Mouse (Mus musculus): ENCODE data around the gene Clasp1. TPM values are rescaled to one million over a fixed set of nuclear protein-coding genes. Genes with fewer than 3 reads are reported as not detected.
A peak's percentile ranks its signal among the peaks of the same experiment; 100 is the strongest.

The Clasp1 gene
- polyA plus RNA-seq, 1 experiment from 2014 or later: 79.7 TPM

DNA sequence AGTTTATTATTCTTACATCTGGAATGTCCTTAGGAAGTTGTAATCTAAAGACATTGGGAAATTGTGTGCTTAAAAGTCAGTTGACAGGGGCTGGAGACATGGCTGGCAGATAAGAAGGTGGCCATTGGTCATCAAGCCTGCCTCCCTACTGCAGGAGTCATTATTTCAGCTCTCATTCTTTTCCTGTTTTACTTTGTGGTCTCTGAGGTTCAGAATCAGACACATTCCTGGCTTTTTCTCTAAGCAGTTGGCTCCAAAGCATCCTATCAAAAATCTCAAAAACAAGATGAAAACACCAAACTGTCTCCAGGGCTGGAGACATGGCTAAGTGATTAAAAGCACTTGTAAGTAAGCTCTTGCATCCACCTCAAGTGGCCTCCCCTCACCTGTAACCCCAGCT, 49.5 kb downstream of the Clasp1 start:
- H3K9ac ChIP-seq: no peak overlapping the region
- no peaks in the 10 kb centered on the region for H3K27me3 ChIP-seq
- no peak overlapping the region for H3K4me3 ChIP-seq
- ATAC-seq (ENCODE audit: insufficient number of reproducible peaks, insufficient read depth, low FRiP score, low TSS enrichment): no peak
- H3K27ac ChIP-seq: no peak overlapping the region
- no peak overlapping the region for H3K4me2 ChIP-seq (replicated peaks)
- H3K36me3 ChIP-seq: no peaks in the 10 kb centered on the region
- H3K4me1 ChIP-seq: no peaks in the 10 kb centered on the region
- no peaks in the 10 kb centered on the region for H3K9me3 ChIP-seq

DNA sequence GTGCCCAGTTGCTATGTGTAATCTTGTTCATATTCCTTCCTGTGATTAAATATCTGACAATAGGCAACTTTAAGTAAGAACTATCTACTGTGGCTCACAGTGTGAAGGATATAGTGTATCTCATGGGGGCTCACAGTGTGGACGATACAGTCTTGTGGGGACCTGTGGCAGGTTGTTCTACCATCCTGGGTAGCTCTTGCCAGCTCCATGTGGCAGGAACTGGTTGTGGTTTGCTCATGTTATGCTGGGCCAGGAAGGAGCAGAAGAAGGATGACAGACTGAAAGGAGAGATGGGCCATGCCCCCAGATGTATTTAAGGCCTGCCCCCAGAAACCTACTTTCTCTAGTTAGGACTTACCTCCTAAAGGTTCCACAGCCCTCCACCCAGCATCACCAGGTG, 51.7 kb downstream of the Clasp1 start:
- H3K4me3 ChIP-seq: no peak overlapping the region
- peaks cover 7% of the 10 kb centered on the region; the same call in 1 of the 2 replicates for H3K4me1 ChIP-seq
- 96% methylated on average over 1 of the region's 1 CpGs for WGBS
- no peak overlapping the region for H3K27ac ChIP-seq
- no peaks in the 10 kb centered on the region for H3K9me3 ChIP-seq
- no peaks in the 10 kb centered on the region for H3K27me3 ChIP-seq
- no peaks in the 10 kb centered on the region for H3K36me3 ChIP-seq
- H3K9ac ChIP-seq: no peak overlapping the region
- no peak overlapping the region for H3K4me2 ChIP-seq (replicated peaks)
- no peak for ATAC-seq (ENCODE audit: insufficient number of reproducible peaks, insufficient read depth, low FRiP score, low TSS enrichment)

DNA sequence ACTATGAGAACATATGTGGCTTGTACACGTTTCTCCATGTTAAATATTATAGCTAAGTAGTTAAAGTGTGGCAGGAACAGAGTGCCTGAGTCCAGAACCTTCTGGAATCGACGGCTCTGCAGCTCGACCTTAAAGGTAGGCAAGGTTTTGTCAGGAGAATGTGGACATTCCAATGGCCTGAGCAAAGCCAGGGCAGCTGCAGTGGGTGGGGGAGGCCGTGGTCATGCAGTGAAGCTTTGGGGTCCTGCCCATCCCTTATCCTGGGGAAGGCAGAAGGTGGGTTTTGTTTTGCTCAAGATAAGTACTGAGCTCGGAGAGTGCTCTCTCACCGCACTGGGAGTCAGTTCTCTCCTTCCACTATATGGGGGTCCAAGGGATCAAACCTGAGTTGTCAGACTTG, 55.6 kb downstream of the Clasp1 start:
- Histone ChIP-seq H3K27ac (no peak overlapping the region), H3K4me1 (peaks cover 7% of the 10 kb centered on the region; the same call in 1 of the 2 replicates), H3K4me3 (no peak overlapping the region), H3K9me3 (no peaks in the 10 kb centered on the region), H3K4me2 (replicated peaks) (no peak overlapping the region), H3K9ac (no peak overlapping the region), H3K27me3 (no peaks in the 10 kb centered on the region), H3K36me3 (no peaks in the 10 kb centered on the region)
- WGBS: 82% methylated on average over 7 of the region's 7 CpGs
- no peak for ATAC-seq (ENCODE audit: insufficient number of reproducible peaks, insufficient read depth, low FRiP score, low TSS enrichment)

DNA sequence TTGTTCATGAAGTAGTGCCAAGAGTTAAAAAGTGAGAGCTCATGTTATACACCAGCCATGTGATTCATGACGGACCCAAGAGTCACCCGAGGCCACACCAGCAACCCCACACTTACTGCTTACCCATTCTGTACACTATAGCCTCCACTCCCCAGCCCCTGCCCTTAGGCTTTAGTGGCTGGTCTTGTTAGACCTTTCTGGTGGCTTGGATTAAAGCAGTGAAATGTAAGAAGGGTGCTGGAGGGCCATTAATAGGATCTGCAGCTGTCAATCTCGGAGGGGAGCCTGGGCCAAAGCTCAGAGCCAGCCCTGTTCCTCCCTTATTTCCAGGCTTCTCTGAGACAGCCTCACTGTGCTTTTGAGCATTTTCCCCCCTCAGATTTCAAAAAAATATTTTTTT, 56.1 kb downstream of the Clasp1 start:
- Histone ChIP-seq H3K4me3 (no peak overlapping the region), H3K9me3 (no peaks in the 10 kb centered on the region), H3K36me3 (no peaks in the 10 kb centered on the region), H3K9ac (no peak overlapping the region), H3K4me1 (peaks cover 7% of the 10 kb centered on the region; the same call in 1 of the 2 replicates), H3K4me2 (replicated peaks) (no peak overlapping the region), H3K27me3 (no peaks in the 10 kb centered on the region), H3K27ac (no peak overlapping the region)
- 31% methylated on average over 3 of the region's 3 CpGs for WGBS
- no peak for ATAC-seq (ENCODE audit: insufficient number of reproducible peaks, insufficient read depth, low FRiP score, low TSS enrichment)

DNA sequence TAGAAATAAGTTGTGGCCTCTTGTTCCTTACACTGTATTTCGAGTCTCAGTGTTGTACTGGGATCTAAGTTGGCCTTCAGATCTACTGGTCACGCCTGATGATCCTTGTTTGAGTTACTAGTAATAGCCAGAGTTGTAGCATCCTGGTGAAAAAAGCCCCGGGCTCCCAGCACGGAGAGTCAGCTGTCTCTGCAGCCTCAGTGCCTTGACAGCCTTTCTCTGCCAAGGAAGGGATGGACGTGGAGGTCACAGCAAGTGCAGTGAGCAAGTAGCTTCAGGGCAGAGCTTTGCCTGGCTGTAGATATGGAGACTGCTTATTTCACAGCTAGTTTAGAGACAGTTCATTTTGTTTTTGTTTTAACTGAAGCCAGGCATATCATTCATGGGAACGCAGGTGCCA, 56.6 kb downstream of the Clasp1 start:
- no peaks in the 10 kb centered on the region for H3K27me3 ChIP-seq
- H3K9me3 ChIP-seq: no peaks in the 10 kb centered on the region
- no peak for ATAC-seq (ENCODE audit: insufficient number of reproducible peaks, insufficient read depth, low FRiP score, low TSS enrichment)
- no peak overlapping the region for H3K4me3 ChIP-seq
- peaks cover 7% of the 10 kb centered on the region; the same call in 1 of the 2 replicates for H3K4me1 ChIP-seq
- no peak overlapping the region for H3K4me2 ChIP-seq (replicated peaks)
- no peak overlapping the region for H3K9ac ChIP-seq
- no peaks in the 10 kb centered on the region for H3K36me3 ChIP-seq
- no peak overlapping the region for H3K27ac ChIP-seq
- 68% methylated on average over 6 of the region's 6 CpGs for WGBS

DNA sequence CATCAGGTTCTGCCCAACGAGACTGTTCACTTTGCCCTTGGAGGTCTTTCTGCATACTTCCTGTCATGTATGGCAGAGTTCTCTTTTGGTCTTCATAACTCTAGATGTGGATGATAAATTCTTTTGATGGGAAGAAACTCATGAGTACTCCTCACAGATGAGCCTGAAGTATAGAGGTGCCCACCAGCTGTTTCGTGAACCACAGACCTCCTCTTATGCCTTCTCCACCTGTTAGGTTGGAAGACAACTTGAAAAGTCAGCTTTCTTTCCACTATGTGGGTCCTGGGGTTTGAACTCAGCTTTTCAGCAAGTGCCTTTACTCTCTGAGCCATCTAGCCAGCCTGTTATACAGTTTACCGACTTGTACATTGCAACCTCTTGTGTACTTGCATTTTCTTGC, 57.1 kb downstream of the Clasp1 start:
- no peak overlapping the region for H3K27ac ChIP-seq
- no peaks in the 10 kb centered on the region for H3K36me3 ChIP-seq
- H3K9me3 ChIP-seq: no peaks in the 10 kb centered on the region
- no peak overlapping the region for H3K9ac ChIP-seq
- H3K27me3 ChIP-seq: no peaks in the 10 kb centered on the region
- H3K4me3 ChIP-seq: no peak overlapping the region
- 92% methylated on average over 3 of the region's 3 CpGs for WGBS
- no peak overlapping the region for H3K4me2 ChIP-seq (replicated peaks)
- no peak for ATAC-seq (ENCODE audit: insufficient number of reproducible peaks, insufficient read depth, low FRiP score, low TSS enrichment)
- H3K4me1 ChIP-seq: peaks cover 7% of the 10 kb centered on the region; the same call in 1 of the 2 replicates

DNA sequence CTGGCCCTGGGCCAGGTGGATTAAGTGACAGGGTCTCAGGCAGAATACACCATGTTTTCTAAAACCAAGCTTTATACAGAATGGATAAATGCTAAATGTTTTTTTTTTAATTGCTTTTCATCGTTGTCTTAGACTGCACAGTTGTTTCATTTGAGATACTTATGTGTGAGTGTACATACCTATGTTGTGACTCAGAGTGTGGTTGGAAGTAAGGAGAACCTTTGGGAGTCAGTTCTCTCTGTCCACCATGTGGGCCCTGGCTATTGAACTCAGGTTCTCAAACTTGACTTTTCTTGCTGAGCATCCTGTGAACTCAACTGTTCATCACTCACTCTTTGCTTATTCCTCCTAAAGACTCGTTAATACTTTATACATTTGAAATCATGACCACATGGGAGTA, 58.3 kb downstream of the Clasp1 start:
- Histone ChIP-seq H3K27ac (no peak overlapping the region), H3K4me1 (peaks cover 7% of the 10 kb centered on the region; the same call in 1 of the 2 replicates), H3K4me3 (no peak overlapping the region), H3K4me2 (replicated peaks) (no peak overlapping the region), H3K27me3 (no peaks in the 10 kb centered on the region), H3K9ac (no peak overlapping the region), H3K9me3 (no peaks in the 10 kb centered on the region), H3K36me3 (no peaks in the 10 kb centered on the region)
- WGBS: 94% methylated on average over 2 of the region's 2 CpGs
- ATAC-seq (ENCODE audit: insufficient number of reproducible peaks, insufficient read depth, low FRiP score, low TSS enrichment): no peak

DNA sequence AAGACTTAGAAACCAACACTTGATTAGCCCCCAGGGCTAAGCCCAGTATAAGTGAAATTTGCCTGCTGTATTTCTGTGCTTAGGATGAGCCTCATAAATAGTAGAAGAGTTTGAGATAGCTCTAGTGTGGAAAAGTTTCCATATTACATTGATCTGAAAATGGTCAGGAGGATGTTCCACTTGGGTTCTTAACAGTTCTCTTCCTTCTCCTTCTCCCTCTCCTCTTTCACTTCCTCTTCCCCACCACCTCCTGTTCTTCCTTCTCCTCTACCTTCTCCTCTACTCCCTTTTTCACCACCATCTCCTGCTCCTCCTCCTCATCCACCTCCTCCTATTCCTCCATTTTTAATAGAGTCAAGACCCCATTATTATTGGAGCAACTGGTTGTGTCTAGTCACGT, 59.4 kb downstream of the Clasp1 start:
- 93% methylated on average over 1 of the region's 1 CpGs for WGBS
- Histone ChIP-seq H3K4me3 (no peak overlapping the region), H3K9me3 (no peaks in the 10 kb centered on the region)

DNA sequence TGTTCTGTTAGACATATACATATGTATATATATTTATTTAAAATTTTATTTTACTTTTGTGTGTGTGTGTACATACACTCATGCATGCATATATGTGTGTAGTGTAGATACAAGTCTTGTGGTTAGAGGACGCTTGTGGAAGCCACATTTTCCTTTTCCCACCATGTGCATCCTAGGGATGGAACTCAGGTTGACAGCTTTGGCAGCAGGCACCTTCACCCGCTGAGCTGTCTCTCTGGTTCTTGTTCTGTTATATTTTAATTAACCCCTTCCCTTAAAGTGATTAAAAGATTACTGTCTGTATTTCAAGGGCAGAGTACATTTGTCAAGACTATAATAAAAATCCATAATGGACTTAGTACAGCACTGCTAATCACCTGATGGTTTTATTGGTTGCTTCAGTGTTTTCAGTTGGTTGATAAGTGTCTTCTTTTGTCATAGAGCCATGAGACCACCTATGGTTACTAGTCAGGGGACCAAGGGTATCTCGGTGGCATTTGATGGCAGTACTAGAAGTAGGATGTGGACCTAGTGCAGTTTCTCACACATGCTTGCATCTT, 62.1 kb downstream of the Clasp1 start:
- H3K9me3 ChIP-seq: no peaks in the 10 kb centered on the region
- no peaks in the 10 kb centered on the region for H3K4me1 ChIP-seq
- no peak overlapping the region for H3K4me3 ChIP-seq
- ATAC-seq (ENCODE audit: insufficient number of reproducible peaks, insufficient read depth, low FRiP score, low TSS enrichment): no peak
- H3K27me3 ChIP-seq: no peaks in the 10 kb centered on the region
- H3K9ac ChIP-seq: no peak overlapping the region
- 0 out of 2 replicates have a peak, but pooled peaks cover 3% of the 10 kb centered on the region for H3K36me3 ChIP-seq
- no peak overlapping the region for H3K27ac ChIP-seq
- H3K4me2 ChIP-seq (replicated peaks): no peak overlapping the region
- 84% methylated on average over 3 of the region's 3 CpGs for WGBS

More for the DNA sequence above, 59.4 kb downstream of the Clasp1 start:
- 0 out of 2 replicates have a peak, but pooled peaks cover 3% of the 10 kb centered on the region for H3K36me3 ChIP-seq
- no peaks in the 10 kb centered on the region for H3K27me3 ChIP-seq
- no peak overlapping the region for H3K4me2 ChIP-seq (replicated peaks)
- no peak overlapping the region for H3K9ac ChIP-seq
- peaks cover 7% of the 10 kb centered on the region; the same call in 1 of the 2 replicates for H3K4me1 ChIP-seq
- ATAC-seq (ENCODE audit: insufficient number of reproducible peaks, insufficient read depth, low FRiP score, low TSS enrichment): no peak
- H3K27ac ChIP-seq: no peak overlapping the region

DNA sequence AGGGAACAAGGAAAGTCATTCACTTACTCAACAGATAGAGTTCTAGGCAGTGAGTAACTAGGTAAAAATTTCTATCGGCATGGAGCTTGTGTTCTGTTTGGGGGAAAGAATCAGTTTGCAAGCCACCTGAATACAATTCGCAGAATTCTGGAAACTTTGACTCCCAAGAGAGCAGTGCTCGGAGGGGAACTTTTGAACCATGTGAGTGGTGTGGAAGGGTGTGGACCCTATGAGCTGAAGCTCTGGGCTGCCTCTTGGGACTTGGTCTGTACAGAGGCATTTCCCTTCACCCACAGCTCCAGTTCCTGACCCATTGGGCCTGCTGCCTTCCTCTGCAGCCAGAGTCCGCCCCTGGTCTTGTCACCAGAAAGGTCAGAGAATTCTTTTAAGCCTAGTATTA, 64.7 kb downstream of the Clasp1 start:
- ATAC-seq (ENCODE audit: insufficient number of reproducible peaks, insufficient read depth, low FRiP score, low TSS enrichment): no peak
- Histone ChIP-seq H3K9me3 (no peaks in the 10 kb centered on the region), H3K27me3 (no peaks in the 10 kb centered on the region), H3K9ac (no peak overlapping the region), H3K4me3 (no peak overlapping the region), H3K36me3 (0 out of 2 replicates have a peak, but pooled peaks cover 3% of the 10 kb centered on the region), H3K27ac (no peak overlapping the region), H3K4me1 (peaks cover 24% of the 10 kb centered on the region), H3K4me2 (replicated peaks) (no peak overlapping the region)
- WGBS: 85% methylated on average over 4 of the region's 4 CpGs

DNA sequence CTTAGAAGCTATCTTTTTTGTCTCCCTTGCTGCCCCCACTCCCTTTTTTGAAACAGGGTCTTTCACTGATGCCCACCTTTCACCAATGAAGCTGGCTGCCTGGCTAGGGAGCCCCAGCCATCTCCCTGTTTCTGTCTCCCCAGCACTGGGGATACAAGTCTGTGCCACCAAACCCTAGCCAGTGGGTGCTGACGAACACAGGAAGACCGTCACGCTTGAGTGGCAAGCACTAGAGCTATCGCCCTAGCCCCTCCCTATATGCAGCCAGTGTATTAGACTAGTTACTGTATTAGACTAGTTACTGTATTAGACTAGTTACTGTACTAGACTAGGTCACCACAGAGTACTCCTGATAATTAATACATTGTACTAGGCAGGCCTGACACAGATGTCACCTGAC, 66.0 kb downstream of the Clasp1 start:
- Histone ChIP-seq H3K27ac (no peak overlapping the region), H3K4me2 (replicated peaks) (no peak overlapping the region), H3K4me3 (no peak overlapping the region), H3K9me3 (no peaks in the 10 kb centered on the region), H3K27me3 (no peaks in the 10 kb centered on the region), H3K36me3 (0 out of 2 replicates have a peak, but pooled peaks cover 3% of the 10 kb centered on the region), H3K4me1 (peaks cover 27% of the 10 kb centered on the region), H3K9ac (no peak overlapping the region)
- no peak for ATAC-seq (ENCODE audit: insufficient number of reproducible peaks, insufficient read depth, low FRiP score, low TSS enrichment)
- WGBS: 80% methylated on average over 4 of the region's 4 CpGs

DNA sequence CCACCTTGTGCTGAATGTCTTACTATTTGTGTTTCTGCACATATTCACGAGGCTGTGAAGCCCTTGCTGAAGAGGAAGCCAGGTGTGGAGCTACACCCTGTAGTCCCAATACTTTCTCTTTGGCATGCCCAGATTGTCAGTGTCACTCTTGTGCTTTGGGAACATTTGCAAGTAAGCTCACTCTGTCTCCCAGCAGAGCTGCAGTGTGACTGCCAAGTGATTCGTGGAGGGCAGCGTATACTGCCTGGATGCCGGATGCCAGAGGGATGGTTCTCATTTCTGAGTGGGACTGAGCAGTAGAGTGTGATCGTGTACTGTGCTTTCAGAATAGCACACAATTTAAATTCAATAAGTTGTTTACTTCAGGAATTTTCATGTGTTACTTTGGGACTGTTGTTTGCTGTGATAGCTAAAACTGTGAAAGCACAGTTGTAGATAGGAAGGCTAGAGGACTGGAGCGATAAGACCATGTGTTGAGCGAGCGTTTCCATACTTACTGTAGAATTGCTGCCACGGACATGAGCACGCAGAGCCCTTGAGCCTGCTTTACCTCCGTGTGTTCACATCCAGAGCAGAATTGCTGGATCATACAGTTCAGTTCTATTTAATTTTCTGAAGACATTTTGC, 68.5 kb downstream of the Clasp1 start:
- 54% methylated on average over 11 of the region's 11 CpGs for WGBS
- no peak overlapping the region for H3K4me3 ChIP-seq
- H3K36me3 ChIP-seq: peaks cover 18% of the 10 kb centered on the region; the same call in 1 of the 2 replicates
- H3K9ac ChIP-seq: peak overlapping the region; percentile 27; the same call in 1 of the 2 replicates
- H3K9me3 ChIP-seq: no peaks in the 10 kb centered on the region
- peak overlapping the region; percentile 63 for H3K27ac ChIP-seq
- no peak for ATAC-seq (ENCODE audit: insufficient number of reproducible peaks, insufficient read depth, low FRiP score, low TSS enrichment)
- H3K27me3 ChIP-seq: no peaks in the 10 kb centered on the region
- peak overlapping the region; percentile 32 for H3K4me2 ChIP-seq (replicated peaks)
- H3K4me1 ChIP-seq: peaks cover 29% of the 10 kb centered on the region
